Mouse (Mus musculus): ENCODE measurements around the gene Plbd1.

DNA sequence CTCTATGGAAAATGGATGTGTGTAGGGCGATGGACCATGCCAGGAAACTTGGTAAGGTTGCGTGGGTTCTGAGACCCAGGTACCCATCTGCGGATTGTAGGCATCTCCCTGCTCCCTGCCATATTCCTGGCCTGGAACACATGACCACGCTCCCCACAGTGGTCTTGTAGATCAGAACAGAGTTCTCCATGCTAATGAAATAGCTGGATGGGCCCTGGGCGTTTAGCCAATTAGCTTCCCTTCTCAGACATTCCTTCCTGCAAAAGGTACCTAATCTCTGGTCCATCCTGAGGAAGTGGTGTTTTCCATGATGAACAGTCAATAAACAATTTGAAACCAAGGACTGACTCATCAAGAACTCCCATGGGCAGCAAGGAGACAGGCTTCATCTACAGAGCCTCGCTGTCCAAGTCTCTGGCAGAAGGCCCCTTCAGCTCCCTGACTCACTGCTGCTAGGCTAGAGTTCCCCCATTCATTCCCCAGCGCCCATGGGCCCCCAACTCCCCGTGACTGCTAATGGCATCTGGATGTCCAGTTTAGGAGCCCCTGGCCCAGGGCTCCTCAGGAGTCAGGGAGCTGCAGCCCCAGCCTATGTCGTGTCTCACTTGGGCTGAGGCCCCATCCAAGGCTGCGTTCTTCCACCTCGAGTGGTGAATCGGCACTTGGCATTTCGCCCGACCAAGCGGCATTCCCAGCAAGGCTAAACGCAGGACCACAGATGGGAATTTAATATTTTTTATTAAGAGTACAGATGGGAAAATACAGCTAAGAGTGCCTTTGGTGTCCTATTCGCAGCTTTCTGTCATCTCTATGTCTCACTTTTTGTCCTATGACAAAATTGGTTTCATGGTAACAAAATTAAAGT lies 50.1 kb downstream of the Plbd1 start:
- TF ChIP-seq POLR2A (IDR thresholded peaks at IDR 0.05; ENCODE audit: control insufficient read depth, extremely low read depth, insufficient read depth, low read length, poor library complexity) (no peak), CTCF (IDR thresholded peaks at IDR 0.05; ENCODE audit: borderline replicate concordance, control insufficient read depth, extremely low read depth, insufficient read depth, low read length, poor library complexity) (no peak)
